8 mouse cellular contexts compared by ENCODE assay signal in genomic region chr13:51170691-51171680, GRCm38 (mm10). TPM values are rescaled to one million over a fixed set of nuclear protein-coding genes. Genes with fewer than 3 reads are reported as not detected.
DNase-seq lines count a peak whose midpoint lies in the region; ATAC-seq and TF ChIP-seq lines count a peak whose summit lies in the region.

Nxnl2 (plus strand) TSS chr13:51171022.

- peak; percentile 67 for ATAC-seq in common myeloid progenitor, adult 5-6 weeks (replicated peaks; ENCODE audit: low read depth, poor library complexity, severe bottlenecking)
- ATAC-seq in neural tube, embryonic 15.5 days (ENCODE audit: low FRiP score), result peak; percentile 74

- no peaks in the 10 kb centered on the region for H3K36me3 ChIP-seq in neural tube, embryonic 15.5 days

- peak within 1 kb of the TSS; percentile 40 for H3K9ac ChIP-seq in neural tube, embryonic 15.5 days (replicated peaks)

- H3K27ac ChIP-seq in neural tube, embryonic 15.5 days (replicated peaks), result no peak within 1 kb of the TSS

- 2% methylated on average over 64 of the region's 64 CpGs for WGBS in lung, adult 2 months
- WGBS in neural tube, embryonic 15.5 days, result under 1% methylated on average over 64 of the region's 64 CpGs

- TF ChIP-seq POLR2A in lung, adult 2 months (IDR thresholded peaks at IDR 0.05; ENCODE audit: borderline replicate concordance, extremely low read depth, low read depth, low read length), result no peak

- peak; percentile 56 for TF ChIP-seq CTCF in lung, adult 2 months (IDR thresholded peaks at IDR 0.05; ENCODE audit: insufficient read depth, low read length)

- peak within 1 kb of the TSS; percentile 57 for H3K4me3 ChIP-seq in lung, adult 2 months (replicated peaks; ENCODE audit: extremely low read depth, low read depth, low read length)
- H3K4me3 ChIP-seq in neural tube, embryonic 15.5 days (replicated peaks), result peak within 1 kb of the TSS; percentile 45

- H3K27me3 ChIP-seq in neural tube, embryonic 15.5 days (replicated peaks), result peaks cover 23% of the 10 kb centered on the region

- H3K4me2 ChIP-seq in neural tube, embryonic 15.5 days, result peak within 1 kb of the TSS; percentile 90

- H3K9me3 ChIP-seq in neural tube, embryonic 15.5 days (replicated peaks), result no peaks in the 10 kb centered on the region

- peaks cover 2% of the 10 kb centered on the region; the same call in 1 of the 2 replicates for H3K4me1 ChIP-seq in lung, adult 2 months (ENCODE audit: control insufficient read depth, insufficient read depth, low read length)
- peaks cover 17% of the 10 kb centered on the region for H3K4me1 ChIP-seq in neural tube, embryonic 15.5 days

- DNase-seq in layer of hippocampus, postnatal 14 days (ENCODE audit: low spot score in 2 of 2), result peak; percentile 23 to 32
- no peak for DNase-seq in layer of hippocampus, adult 11-12 months (ENCODE audit: low spot score)
- DNase-seq in heart, adult 8-10 months (ENCODE audit: low spot score), result peak; percentile 49
- DNase-seq in kidney, adult 18-20 months, result peak; percentile 67
- DNase-seq in lung, adult 2 months, result peak; percentile 58
- DNase-seq in thymus, adult 18-20 months, result peak; percentile 43 to 61

RNA-seq across cellular contexts. Expression of gene Nxnl2, which starts in this region (rescaled TPM):
- 1 to 10 TPM in 1 of 2 experiments, under 1 TPM in 1; 0.97 to 1.0 TPM for total RNA-seq in layer of hippocampus, postnatal 14 days (2021)
- not detected in 2 replicates for total RNA-seq in common myeloid progenitor, adult 5-6 weeks (2017)
- under 1 TPM in 3 of 4 experiments, not detected in 1; 0.28 to 0.47 (median 0.34) TPM for total RNA-seq in heart, adult 8-10 months (2022)
- 0.79 and 1.0 TPM in 2 replicates for polyA plus RNA-seq in lung, adult 2 months (2012; rRNA removed)
- polyA plus RNA-seq in neural tube, embryonic 15.5 days (2015; fragmentation: Nextera tagmentation; extraction: Ambion mirVana), result 3.4 and 4.8 TPM in 2 replicates

Comparison
In these comparisons a context has a peak if more than half of its experiments do, and no peak if none do; other contexts are left out.
1. Peak in ATAC-seq in common myeloid progenitor, adult 5-6 weeks; RNA of the gene not detected or under 1 TPM.
2. Peak in DNase-seq in heart, adult 8-10 months; RNA of the gene not detected or under 1 TPM.